Mouse (Mus musculus) thymus, postnatal 10 days (tissue): ENCODE data around the gene Plekhg3.
A peak's percentile ranks its signal among the peaks of the same experiment; 100 is the strongest.

Experiments
- DNase-seq, 2 experiments: peaks; one replicate each; pipeline ENCODE4 v3.0.0; 2021; ENCODE audit warnings: low spot score in 2 of 2

Plekhg3 gene

GRCm38 (mm10) chr12:76583454-76583853 is 52.8 kb downstream of the Plekhg3 start:
- no peak for DNase-seq

DNA sequence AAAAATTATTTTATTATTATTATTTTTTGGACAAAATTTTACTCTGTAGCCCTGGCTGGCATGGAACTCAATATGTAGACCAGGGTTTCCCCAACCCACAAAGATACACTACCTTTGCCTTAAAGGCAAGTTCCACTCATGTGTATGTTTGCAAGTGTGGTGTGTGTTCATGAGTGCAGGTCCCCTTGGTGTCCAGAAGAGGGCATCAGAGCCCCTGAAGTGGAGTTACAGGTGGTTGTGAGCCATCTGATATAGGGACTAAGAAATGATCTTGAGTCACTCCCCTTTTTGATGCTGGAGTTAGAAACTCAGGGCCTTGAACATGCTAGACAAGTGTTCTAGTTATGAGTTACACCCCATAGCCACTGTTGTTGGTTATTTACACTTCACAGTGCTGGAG is 54.3 kb downstream of the Plekhg3 start:
- no peak for DNase-seq

DNA sequence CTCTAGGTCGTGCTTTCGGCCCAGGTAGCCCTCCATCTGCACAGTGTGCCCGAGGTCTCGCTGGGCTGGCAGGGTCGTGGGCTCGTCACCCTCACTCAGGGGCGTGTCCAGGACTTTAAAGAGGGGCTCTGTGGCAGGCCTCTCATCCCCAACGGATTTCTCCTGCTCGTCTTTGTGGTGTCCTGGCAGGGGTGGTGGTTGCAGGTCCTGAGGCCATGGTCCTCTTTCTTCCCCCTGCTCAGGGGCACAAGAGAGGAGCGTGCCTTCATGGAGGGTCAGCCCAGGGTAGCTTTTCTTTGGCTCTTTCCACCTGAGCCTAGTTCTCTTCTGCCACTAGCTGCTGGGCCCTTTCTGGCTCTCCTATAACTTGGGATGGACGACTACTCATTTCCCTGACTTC is 56.7 kb downstream of the Plekhg3 start:
- no peak for DNase-seq

GRCm38 (mm10) chr12:76589531-76589930 is 58.8 kb downstream of the Plekhg3 start:
- no peak for DNase-seq

DNA sequence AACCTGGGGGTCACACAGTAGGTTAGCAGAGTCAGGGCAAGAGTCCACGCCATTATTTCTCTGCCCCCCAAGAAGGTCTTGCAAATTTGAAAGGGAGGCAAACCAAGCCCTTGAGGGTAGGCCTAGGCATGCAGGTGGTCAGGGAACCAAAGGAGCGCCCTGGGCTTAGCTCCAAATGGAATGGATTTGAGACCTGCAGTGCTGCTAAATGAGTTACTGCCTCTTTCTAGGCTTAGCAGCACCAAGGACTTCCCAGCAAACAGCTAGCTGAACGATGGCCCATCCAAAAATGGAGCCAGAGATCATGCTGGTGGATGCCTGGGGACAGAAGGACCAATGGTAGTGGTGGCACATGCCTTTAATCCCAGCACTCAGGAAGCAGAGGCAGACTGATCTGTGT is 60.3 kb downstream of the Plekhg3 start:
- no peak for DNase-seq

DNA sequence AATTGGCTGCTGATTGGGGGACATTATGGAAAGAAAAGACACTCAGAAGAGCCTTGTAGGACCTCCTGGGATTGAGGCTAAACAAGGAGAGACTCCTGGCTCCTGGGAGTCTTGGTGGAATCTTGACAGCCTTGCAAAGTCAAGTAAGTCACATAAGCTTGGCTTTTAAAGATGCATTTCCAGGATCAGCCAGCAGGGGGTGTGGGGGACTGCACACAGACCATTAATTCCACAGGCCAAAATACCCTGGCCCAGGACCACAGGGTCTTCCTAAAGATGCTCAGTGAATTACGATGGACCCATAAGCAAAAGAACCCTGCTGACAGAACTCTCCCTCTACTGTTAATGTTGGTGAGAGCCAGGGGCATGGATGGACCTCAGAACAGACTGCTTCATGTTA is 61.5 kb downstream of the Plekhg3 start:
- DNase-seq: peak in 1 of 2 experiments; percentile 52

DNA sequence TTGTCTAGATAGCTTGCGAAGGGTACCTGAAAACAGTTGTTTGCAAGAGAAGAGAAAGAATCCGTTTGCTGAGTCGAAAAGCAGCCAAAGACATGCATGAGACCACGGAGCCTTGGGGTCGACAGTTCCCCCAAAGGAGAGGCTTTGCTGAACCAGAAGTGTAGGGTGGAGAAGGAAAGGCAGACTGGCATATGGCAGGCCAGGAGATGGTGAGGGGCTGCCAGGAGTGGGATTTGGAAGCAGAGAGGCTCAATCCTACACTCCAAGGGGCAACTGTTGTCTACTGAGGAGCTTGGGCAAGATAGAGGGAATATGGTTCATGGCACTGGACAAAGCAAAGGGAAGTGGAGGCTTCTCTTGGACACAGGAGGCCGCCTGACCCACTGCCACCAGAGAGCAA is 62.6 kb downstream of the Plekhg3 start:
- no peak for DNase-seq

- no peak for DNase-seq
Observed at GRCm38 (mm10) chr12:76593839-76594322, 63.2 kb downstream of the Plekhg3 start.

GRCm38 (mm10) chr12:76594556-76594955 is 63.9 kb downstream of the Plekhg3 start:
- no peak for DNase-seq

- DNase-seq: no peak
Observed at GRCm38 (mm10) chr12:76595830-76596229, 65.1 kb downstream of the Plekhg3 start.

DNA sequence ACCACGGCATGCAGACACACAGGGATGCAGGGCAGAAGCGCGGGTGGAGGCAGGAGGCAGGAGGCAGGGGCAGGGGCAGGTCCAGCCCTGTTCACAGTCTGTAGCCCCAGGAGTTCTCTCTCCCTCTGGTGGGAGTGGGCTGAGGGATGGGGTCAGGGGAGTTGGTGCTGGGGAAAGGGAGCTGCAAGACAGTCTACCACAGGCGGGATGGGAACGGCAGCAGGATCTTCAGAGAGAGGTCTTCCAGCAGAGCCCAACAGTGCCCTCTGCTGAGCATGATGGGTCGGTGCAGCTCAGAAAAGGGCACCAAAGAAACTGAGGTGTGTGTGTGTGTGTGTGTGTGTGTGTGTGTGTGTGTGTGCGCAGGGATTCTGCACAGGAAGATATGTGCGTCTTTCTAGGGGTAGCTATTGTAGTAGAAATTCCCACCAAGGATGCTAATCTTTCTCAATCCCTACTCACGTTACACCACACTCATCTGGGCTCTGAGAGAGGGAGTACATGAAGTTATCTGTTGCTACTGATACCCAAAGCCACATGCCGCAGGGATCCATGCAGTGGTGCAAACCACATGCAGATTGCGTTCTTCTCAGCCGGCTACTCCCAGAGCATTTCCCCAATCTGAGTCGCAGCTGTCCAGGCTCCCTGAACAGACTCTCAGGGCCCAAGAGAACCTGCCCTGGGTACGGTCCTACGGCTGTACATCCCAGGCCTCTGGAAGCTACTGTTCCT is 65.8 kb downstream of the Plekhg3 start:
- DNase-seq: peak; percentile 21 to 63

- DNase-seq: no peak
Observed at GRCm38 (mm10) chr12:76597577-76598100, 66.9 kb downstream of the Plekhg3 start.

DNA sequence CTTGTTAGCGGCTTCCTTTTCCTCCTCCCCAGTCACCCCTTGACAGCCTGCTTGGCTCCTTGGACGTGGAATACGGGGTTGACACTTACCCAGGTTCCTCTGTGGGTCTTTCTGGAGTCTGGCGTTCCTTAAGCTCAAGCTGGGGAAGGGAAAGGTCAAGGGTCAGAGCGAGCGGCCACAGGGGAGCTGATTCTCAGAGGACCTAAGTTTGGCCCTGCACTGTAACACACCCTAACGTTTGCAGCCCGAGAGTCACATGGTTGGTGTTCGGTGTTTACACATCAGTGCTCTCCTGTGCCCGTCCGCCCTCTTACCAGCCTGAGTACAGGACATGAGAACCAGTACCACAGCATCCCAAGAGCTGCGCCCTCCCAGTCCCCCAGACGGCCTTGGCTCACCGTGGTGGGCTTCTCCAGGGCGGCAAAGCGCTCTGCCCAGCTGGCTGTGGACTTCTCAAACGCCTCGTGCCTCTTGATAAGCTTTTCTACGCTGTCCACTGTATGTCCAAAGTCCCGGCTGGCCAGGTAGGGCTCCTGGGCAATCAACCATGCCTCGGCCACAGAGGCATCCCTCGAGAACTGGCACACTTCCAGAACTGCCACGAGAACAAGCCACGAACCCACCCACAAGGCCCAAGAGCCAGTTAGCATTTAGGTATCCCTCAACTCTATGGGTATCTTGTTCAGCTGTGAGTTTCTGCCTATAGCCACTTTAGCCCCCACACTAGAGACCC is 67.7 kb downstream of the Plekhg3 start:
- no peak for DNase-seq

GRCm38 (mm10) chr12:76603779-76604178 is 73.1 kb downstream of the Plekhg3 start:
- no peak for DNase-seq

DNA sequence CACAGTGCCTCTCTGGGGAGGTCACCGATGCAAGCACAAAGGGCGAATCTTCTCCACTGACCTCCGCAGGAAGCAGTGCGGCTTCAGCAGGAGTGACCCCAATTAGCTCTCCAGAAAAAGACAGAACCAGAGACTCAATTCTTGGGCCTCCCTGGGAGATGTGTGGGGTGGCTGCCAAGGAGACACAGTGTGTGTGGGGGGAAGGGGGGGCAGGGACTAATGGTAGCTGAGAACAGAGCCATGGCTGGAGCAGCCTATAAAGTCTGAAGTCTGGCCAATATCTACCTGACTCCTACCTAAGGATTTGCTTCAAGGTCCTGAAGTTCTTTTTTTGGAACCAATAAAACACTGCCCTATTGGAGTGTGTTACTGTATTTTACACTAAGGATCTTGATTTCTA is 73.9 kb downstream of the Plekhg3 start:
- no peak for DNase-seq

DNA sequence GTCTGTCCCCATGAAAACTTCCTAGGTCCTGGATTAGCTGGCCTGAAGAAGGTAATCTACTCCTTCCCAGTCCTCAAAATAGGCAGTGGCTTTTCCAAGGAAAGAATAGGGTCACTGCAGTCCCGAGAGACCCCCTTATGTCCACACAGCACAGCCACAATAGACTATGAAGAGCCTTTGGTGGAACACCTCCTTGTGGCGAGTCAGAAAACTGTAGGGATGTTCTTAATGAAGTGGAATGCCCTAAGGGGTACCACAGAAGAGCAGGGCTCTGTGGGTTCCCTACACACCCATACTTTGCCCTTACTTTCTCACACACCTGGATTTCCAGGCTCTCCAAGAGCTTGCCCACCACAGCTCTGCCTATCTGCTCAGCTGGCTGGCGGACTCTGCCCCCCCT is 75.1 kb downstream of the Plekhg3 start:
- no peak for DNase-seq

- DNase-seq: no peak
Observed at GRCm38 (mm10) chr12:76608241-76608640, 77.5 kb downstream of the Plekhg3 start.

DNA sequence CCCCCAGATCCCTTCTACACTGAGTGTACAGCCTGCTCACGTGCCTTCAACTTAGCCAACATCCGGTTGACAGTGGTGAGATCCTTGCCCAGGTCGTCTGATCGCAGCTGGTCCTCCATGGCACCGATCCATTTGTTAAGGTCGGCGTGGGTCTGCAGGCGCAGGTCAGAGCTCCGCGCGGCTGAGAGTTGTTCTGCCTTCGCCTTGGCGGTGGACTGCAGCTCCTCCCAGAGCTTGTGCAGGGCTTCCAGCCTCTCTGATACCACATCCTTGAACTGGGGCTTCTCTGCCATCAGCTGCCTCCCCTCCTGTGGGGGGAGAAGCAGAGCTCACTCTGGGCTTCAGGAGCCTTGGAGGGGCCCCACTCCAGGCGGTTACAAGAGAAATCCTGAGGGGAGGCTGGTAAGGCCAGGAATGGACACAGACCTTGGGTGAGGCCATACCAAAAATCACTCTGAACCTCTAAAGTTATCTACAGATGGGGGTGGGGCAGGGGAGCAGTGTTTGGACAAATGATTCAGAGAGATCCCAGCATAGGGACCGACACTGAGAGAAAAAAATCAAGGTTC is 78.4 kb downstream of the Plekhg3 start:
- DNase-seq: no peak

DNA sequence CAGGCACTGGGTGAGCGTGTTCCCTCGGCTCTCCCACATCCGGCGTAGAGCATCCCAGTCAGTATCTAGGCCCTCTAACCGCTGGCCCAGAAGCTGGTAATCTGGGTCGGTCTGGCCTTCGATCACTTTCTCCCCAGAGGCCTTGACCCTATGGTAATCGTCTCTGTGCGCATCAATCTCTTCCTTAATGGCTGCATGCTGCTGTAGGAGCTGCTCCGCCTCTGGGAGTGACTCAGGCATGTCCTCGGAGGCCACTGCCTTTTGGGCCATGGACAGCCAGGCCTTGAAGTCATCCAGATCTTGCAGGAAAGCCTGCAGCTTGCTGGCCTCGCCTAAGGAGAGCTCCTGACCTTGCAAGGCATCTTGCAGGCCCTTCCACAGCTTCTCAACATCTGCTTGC is 81.9 kb downstream of the Plekhg3 start:
- DNase-seq: no peak

DNA sequence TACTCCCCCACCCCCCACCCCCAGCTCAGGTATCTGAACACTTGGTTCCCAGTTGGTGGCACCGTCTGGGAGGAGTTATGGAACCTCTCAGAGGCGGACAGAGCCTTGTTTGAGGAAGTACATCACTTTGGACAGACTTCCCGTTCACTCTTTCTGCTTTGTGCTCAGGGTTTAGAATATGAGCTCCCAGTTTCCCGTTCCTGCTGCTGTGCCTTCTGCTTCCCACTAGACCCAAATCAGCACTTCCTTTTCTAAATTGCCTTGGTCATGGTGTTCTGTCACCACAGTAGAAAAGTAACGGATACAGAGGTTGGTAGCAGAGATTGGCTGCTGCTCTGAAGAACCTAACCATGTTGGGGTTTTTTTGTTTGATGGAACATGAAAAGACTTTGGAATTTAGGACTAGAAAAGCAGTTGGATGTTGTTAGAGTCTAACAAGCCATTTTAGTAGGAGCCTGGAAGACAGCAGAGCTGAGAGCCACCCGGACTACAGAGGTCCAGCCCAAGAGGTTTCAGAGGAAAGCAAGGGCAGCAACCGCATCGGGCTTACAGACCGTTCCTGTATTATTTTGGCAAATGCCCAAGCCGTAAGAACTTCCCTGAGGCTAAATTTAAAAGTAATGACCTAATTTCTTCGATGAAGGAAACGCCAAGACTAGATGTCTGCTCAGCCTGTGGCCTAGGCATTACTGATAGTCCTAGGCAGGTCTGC is 84.3 kb downstream of the Plekhg3 start:
- no peak for DNase-seq

- DNase-seq: no peak
Observed at GRCm38 (mm10) chr12:76615580-76615937, 84.9 kb downstream of the Plekhg3 start.

- no peak for DNase-seq
Observed at GRCm38 (mm10) chr12:76618175-76618574, 87.5 kb downstream of the Plekhg3 start.
